Mouse (Mus musculus) frontal cortex, postnatal 10 days (tissue): ENCODE data around the gene Kantr.

Experiments
- DNase-seq, 2 experiments: peaks; one replicate each; pipeline ENCODE4 v3.0.0; 2022; ENCODE audit warnings: low spot score in 2 of 2, mixed read lengths in 1 of 2

The Kantr gene

DNA sequence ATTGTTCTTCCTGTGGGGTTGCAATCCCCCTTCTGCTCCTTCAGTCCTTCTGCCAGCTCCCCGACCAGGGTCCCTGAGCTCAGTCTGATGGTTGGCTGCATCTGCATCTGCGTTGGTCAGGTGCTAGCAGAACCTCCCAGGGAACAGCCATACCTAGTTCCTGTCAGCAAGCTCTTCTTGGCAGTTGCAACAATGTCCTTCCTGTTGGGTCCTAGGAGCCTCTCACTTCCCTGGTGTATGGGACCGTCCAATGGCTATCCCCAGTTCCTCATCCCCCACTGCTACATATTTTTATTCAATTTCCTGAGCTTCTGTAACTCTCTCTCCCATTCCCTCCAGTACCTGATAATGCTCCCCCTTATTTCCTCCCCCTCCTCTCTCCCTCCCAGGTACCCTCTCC is 42.5 kb downstream of the Kantr start:
- DNase-seq: no peak

DNA sequence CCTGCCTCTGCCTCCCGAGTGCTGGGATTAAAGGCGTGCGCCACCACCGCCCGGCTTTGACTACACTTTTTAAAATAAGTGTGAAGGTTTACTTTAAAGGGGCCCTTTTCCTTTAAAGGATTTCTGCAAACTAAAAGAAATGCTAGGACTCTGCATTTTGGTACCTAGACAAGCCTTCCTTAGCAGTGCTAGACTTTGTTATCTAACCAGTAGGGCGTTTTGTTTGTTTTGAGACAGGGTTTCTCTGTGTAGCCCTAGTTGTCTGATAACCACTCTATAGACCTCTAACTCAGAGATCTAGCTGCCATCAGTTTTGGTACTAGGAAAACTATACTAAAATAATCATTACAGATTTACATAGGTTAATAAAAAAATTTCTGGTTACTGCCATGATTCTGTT is 47.9 kb downstream of the Kantr start:
- DNase-seq: no peak

DNA sequence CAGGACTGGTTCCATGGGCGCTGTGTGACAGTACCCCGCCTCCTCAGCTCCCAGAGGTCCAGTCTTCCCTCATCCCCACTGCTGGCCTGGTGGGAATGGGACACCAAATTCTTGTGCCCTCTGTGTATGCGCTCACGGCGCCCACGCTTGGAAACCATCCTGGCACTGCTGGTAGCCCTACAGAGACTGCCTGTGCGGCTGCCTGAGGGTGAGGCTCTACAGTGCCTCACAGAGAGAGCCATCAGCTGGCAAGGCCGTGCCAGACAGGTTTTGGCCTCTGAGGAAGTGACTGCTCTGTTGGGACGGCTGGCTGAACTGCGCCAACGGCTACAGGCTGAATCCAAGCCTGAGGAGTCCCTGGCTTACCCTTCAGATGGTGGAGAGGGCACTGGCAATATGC is 56.1 kb downstream of the Kantr start:
- DNase-seq: no peak
